Mouse (Mus musculus) E14TG2a.4 (cell line): ENCODE results near the gene Trim59.

ENCODE experiments used
- CTCF ChIP-seq: conservative IDR thresholded peaks from 2 replicates; pipeline ENCODE4 v1.5.1; 2014; ENCODE audit warnings: low read length
- POU5F1 ChIP-seq: IDR thresholded peaks from 2 replicates; pipeline ENCODE4 v1.6.1; 2014; ENCODE audit warnings: low read length, borderline replicate concordance

DNA sequence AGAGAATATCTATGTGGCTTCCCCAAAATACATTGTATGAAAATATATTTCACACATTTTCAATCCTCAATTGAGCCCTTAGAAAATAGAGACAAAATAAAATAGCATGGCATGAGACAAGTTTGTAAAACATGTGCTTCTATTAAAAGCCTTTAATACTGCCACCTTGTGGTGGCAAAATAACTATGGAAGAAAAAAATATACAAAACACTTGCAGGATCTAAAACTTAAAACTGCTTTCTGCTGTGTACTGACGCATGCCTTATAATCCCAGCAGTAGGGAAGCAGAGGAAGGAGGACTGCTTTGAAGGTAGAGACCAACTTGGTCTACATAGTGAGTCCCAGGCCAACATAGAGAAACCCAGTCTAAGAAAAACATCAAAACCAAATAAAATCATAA, 19.4 kb upstream of the Trim59 start:
- TF ChIP-seq POU5F1 (no peak), CTCF (peak; percentile 66)
